Mouse (Mus musculus): Measurements from ENCODE around the gene Pdpk1.
"Not testable (repeated sequence)": the region's sequence is repeated elsewhere in the genome, so short reads cannot be mapped to it uniquely, and the experiment has no call there.

Gene Pdpk1

GRCm38 (mm10) chr17:24119446-24119845 lies 31.3 kb downstream of the Pdpk1 start:
- DNase-seq (ENCODE audit: low spot score in 2 of 2) = no peak

GRCm38 (mm10) chr17:24113031-24113430 lies 37.7 kb downstream of the Pdpk1 start:
- DNase-seq (ENCODE audit: low spot score in 2 of 2) = no peak

- no peak for DNase-seq (ENCODE audit: low spot score in 2 of 2)
Observed at GRCm38 (mm10) chr17:24111256-24111655, 39.5 kb downstream of the Pdpk1 start.

GRCm38 (mm10) chr17:24108896-24109295 lies 41.8 kb downstream of the Pdpk1 start:
- no peak for DNase-seq (ENCODE audit: low spot score in 2 of 2)

GRCm38 (mm10) chr17:24105111-24105510 lies 45.6 kb downstream of the Pdpk1 start:
- no peak for DNase-seq (ENCODE audit: low spot score in 2 of 2)

DNA sequence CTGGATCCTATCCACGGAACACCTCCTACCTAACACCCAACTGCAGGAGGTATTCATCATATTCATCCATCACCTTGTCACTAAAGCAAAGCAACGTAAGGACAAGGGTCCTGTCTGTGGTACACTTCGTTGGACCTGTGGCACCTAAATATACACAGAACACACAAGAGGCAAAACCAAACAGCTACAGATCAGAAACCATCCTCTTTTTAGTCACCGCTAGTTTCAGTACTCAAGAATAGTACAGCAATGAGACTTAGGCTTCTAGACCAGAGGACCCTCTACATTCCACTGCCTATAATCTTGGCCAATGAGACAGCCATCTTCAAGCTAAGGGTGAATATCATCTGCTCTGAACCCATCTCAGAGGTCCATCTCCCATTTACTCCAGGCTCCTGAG lies 52.4 kb downstream of the Pdpk1 start:
- no peak for DNase-seq (ENCODE audit: low spot score in 2 of 2)

- no peak for DNase-seq (ENCODE audit: low spot score in 2 of 2)
Observed at GRCm38 (mm10) chr17:24090575-24090974, 60.1 kb downstream of the Pdpk1 start.

- not testable (repeated sequence) for DNase-seq (ENCODE audit: low spot score in 2 of 2)
Observed at GRCm38 (mm10) chr17:24086399-24086798, 64.3 kb downstream of the Pdpk1 start.

DNA sequence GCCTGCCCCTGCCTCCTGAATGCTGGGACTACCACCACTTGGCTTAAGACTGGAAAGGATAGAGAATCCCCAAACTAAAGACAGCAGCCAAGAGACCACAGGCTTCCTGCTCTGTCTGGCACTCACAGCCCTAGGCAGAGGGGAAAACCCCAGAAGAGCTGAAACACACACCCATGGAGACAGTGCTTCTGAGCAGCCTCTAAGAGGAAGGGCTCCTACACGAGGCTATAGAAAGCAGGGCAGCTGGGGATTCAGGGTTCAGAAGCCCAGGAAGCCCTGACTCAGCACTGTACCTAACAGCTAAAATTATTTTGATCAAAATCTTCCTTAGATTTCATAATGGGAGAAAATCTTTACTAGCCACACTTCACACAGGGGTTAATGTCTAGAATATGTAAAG lies 66.1 kb downstream of the Pdpk1 start:
- DNase-seq (ENCODE audit: low spot score in 2 of 2) = no peak

DNA sequence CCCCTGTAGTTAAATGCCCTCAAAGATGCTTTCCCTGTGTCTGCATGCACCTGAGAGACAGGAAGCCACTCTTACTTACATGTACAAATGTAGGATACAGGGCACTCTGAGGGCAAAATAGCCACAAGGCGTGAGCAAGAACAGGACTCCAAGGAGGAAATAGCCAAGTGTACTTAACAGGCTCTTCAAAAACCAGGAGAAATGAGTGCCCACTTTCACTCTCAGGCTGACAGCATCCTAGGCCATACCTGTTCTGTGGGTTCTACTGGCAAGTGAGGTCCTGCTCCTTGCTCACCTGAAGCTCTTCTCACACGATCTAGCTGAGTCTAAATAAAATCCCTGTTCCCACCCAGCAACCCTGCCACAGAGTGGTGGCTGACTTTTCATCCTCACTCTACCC lies 73.6 kb downstream of the Pdpk1 start:
- DNase-seq (ENCODE audit: low spot score in 2 of 2) = no peak

- DNase-seq (ENCODE audit: low spot score in 2 of 2) = peak; percentile 90 to 94
Observed at GRCm38 (mm10) chr17:24072919-24073696, 77.6 kb downstream of the Pdpk1 start, which contains the start of gene Kctd5. Gene Kctd5 (minus strand): TSS chr17:24073485.

GRCm38 (mm10) chr17:24069531-24069930 lies 81.2 kb downstream of the Pdpk1 start:
- no peak for DNase-seq (ENCODE audit: low spot score in 2 of 2)

DNA sequence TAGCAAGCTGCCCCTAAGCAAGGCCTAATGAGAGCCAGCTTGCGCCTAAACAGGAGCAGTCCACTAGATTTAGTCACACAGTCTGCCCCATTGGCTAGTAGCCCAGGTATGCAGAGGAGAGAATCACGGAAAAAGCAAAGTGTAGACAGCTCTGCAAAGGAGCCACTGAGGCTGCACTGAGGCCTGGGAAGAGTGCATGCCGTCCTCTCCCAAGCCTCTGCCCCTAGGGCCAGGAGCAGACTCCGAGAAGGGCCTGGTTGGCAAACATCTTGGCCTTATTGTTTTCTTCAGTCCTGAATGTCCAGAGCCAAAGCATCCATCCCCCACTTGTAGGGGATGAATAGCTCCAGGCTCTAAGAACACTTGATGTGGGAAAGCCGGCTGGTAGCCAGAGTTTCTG lies 82.5 kb downstream of the Pdpk1 start:
- no peak for DNase-seq (ENCODE audit: low spot score in 2 of 2)

DNA sequence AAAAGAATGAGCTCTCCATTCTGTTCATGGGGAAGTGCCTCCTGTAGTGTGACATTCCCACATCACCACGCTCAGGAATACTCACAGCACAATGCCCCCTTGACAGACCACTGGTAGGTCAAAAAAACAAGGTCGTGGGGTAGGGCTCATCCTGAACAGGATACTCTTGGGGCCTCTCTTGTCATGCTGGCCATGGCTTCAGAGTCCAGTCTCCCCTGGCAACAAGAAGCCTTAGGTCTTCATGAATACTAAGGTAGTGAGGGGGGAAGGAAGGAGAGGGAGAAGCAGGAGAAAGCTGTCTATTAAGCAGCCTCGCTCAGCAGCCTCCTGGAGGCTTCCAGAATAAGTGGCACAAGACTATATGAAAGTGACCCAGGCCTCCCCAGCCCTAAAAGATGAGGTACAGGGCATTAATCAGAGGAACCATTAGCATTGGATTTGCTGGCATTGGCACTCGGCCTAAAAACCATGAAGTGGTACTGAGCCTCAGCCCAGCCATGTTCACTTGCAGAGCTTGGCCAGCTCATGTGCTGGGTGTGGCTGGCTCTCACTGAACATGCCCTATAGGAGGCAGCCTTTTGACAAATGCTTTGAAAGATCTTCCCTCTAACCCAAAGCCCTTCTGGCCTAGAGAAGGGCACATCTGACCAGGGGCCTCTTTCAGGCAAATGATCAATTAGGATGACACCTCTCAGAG lies 88.1 kb downstream of the Pdpk1 start:
- no peak for DNase-seq (ENCODE audit: low spot score in 2 of 2)

DNA sequence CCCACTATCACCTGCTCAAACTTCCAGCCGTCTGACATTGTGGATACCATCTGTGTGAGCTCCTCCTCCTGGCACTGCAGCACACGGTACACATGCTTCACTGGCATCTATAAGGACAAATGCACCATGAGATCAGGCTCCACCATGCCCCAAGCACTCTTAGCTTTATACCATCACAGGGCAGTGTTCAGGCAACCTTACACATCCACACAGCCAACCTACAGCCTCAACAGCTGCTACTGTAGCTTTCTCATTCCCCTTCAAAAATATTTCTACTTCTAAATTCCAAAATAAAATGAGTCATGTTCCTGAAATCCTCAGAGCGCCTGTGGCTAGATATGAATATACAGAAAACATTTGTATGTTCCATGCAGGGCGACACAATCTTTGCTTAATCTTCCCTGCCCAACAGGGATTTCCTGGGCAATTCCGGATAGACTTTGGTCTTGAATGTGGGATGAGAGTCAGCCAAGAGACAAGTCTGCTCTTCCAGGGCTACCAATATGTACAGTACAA lies 92.9 kb downstream of the Pdpk1 start:
- DNase-seq (ENCODE audit: low spot score in 2 of 2) = no peak

GRCm38 (mm10) chr17:24056636-24057625 lies 93.8 kb downstream of the Pdpk1 start:
- no peak for DNase-seq (ENCODE audit: low spot score in 2 of 2)

- no peak for DNase-seq (ENCODE audit: low spot score in 2 of 2)
Observed at GRCm38 (mm10) chr17:24049008-24049407, 101.7 kb downstream of the Pdpk1 start.

DNA sequence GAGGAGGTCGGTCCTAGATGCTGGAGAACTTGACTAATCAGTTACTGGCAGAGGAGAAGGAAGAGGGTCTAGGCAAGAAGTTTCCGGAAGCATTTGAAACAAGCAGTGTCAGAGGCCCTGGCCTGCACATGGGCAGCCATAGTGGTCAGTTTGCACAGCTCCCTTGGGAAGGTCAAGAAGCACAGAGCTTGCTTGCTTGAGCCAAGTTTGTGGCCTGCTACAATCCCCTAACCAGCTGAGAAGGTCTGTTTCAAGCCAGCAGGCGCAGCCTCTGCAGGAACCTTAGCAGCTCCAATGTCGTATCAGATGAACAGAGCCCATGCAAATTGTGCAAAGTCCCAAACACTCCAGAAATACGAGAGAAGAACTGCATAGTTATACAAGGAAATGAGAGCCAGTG lies 102.7 kb downstream of the Pdpk1 start:
- no peak for DNase-seq (ENCODE audit: low spot score in 2 of 2)

GRCm38 (mm10) chr17:24046026-24046425 lies 104.7 kb downstream of the Pdpk1 start:
- DNase-seq (ENCODE audit: low spot score in 2 of 2) = no peak

DNA sequence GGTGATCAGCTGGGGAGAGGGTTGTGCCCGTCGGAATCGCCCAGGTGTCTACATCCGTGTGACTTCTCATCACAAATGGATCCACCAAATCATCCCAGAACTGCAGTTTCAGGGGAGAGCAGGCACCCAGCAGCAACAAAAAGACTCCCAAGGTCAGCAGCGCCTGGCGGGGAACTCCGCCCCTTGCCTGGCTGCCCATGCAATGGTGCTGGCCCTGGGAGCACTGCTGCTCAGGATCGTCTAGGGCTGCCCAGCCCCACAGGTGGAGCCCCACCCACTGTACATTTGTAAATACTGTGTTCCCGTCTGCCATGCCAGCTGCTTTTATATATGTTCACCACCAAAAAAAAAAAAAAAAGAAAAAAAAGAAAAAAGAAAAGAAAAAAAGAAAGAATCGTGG lies 105.1 kb downstream of the Pdpk1 start:
- no peak for DNase-seq (ENCODE audit: low spot score in 2 of 2)

GRCm38 (mm10) chr17:24044482-24044881 lies 106.2 kb downstream of the Pdpk1 start:
- DNase-seq (ENCODE audit: low spot score in 2 of 2) = no peak

DNA sequence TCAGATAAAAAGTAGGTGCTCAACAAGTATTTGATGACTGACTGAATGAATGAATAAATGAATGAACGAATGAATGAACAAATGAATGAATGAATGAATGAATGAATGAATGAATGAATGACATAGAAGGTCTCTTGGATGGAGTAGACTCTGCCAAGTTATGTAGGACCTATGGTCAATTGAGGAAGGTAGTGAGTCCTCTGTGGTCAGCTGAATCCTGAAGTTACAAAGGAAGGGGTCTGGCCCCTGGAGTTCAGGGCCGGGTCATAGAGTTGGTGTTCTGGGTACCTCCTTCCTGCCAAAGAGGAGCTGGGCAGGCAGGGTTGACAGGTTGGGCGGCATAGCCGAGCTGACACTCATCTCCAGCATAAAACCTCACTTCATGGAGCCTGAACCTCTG lies 112.9 kb downstream of the Pdpk1 start, which contains the start of gene Prss27:
Prss27 (plus strand) TSS at position 301 of the 400 bp plus-strand sequence.
- DNase-seq (ENCODE audit: low spot score in 2 of 2) = peak in 1 of 2 experiments; percentile 23
